Mouse (Mus musculus) CD4-positive, CD25-positive, alpha-beta regulatory T cell, adult 2 months (primary cell): ENCODE results near the gene Olfr1080.
"Not testable (repeated sequence)": the region's sequence is repeated elsewhere in the genome, so short reads cannot be mapped to it uniquely, and the experiment has no call there.

ENCODE experiments used
- DNase-seq: peaks from one replicate; pipeline ENCODE4 v3.0.0-alpha.2; 2012; ENCODE audit warnings: low read depth, low spot score

The Olfr1080 gene

DNA sequence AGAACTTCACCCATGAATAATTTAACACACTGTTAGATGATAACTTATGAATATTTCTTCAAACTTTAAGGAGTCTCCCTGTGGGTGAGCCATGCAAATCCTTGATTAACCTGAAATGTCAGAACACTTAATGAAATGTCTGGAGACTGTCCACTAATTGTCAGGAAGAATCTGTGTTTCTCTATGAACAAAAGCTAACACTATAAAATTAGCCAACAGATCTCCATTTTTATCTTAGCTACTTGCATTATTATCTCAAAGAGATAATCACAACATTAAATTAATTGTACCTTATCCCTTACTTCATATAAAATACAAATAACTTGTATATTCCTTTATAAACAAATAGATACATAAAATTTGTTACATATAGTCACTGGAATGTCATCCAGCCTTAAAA is at the start of gene Olfr1080:
Olfr1080 (minus strand) TSS at position 101 of the 400 bp plus-strand sequence.
- DNase-seq = not testable (repeated sequence)

DNA sequence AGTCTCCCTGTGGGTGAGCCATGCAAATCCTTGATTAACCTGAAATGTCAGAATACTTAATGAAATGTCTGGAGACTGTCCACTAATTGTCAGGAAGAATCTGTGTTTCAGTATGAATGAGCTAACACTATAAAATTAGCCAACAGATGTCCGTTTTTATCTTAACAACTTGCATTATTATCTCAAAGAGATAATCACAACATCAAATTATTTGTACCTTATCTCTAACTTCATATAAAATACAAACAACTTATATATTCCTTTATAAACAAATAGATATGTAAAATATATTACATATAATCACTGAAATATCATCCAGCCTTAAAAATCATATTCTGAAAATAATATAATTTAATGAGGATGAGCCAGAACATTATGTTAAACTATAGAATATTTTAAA is 40.8 kb upstream of the Olfr1080 start, which contains the start of gene Olfr1082:
Olfr1082 (minus strand) TSS at position 101 of the 400 bp plus-strand sequence.
- not testable (repeated sequence) for DNase-seq

DNA sequence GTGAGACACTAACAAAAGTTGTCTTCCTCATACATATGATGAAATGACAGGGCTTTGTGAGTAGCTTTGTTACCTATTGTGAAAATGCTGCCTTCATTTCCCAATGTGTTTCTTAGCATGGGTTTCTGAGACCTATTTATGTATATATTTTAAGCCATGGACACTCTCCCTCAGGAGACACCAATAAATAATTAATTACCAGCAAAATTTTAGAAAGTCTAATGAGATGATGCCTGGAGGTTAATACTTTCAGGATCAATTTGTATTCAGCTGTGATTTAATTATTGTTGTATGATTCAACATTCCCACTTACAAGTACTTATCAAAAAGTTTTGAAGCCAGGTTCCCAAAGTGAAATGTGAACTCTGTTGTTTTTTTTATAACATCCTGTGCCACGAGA is 15.7 kb downstream of the Olfr1080 start, which contains the start of gene Olfr1079:
Olfr1079 (minus strand) TSS at position 101 of the 400 bp plus-strand sequence.
- no peak for DNase-seq

DNA sequence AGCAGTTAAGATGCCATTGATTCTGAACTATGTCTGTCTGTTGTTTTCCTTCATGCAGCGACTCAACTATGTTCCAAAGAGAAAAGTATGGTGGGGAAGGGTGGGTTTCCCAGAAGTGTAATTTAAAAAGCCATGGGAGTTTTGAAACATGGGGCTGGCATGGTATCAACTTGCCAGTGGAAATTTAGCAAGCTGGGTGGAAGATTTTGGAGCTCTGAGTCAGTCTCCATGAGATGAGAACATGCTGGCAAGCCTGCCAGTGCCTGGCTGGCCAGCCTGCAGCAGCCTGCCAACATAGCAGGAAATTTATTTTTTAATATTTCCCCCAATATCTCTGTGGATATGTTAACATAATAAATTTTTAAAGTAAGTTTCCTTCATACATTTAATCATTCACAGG is 27.0 kb downstream of the Olfr1080 start:
- no peak for DNase-seq

DNA sequence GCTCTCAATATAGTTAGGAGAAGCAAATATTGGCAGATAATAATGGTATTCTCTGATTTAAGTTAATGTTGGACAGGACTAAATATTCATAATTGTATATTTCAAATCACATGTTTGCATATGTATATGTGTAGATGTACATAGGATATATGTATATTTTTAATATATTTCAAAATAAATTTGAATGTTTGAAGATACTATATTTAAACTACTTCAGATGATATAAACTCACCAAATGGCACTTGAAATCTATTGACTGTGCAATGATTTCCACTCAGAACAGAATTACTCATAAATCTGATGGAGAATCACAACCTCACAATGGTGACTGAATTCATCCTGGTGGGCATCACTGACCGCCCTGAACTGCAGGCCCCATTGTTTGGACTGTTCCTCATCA is 49.9 kb downstream of the Olfr1080 start, which contains the start of gene Olfr1076:
Olfr1076 (plus strand) TSS at position 301 of the 400 bp plus-strand sequence.
- no peak for DNase-seq
